Mouse (Mus musculus): ENCODE results near the gene Apoc1.

Gene Apoc1

DNA sequence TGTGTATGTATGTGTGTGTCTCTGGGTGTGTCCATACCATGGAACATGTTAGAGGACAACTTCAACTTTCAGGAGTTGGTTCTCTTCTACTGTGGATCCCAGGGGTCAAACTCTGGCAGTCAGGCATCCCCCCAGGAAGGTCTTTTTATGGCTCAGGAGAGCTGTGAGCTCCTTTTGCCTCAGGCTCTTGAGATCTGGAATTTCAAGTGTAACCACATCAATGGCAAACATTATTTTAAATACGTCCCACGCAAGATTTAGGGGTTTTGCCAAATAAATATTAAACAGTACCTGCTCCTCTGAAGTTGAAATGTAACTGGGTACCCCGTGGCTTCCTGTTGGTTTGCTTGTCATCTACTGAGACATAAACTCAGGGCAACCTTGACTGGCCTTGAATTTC, 9.5 kb downstream of the Apoc1 start:
- ChIA-PET CTCF (interaction anchor here in 2 of 4 experiments (0.6 to 2.2 kb wide), 3 partner anchors 14 to 545 kb away, joined by 5 to 11 read pairs (median 5); no protein-coding TSS in a partner anchor), POLR2A (interaction anchor here in 3 of 4 experiments (0.6 to 7.4 kb wide), 8 partner anchors 13 to 183 kb away, joined by 3 to 177 read pairs (median 4); partner anchors contain the start of genes Apoc1 (in 2 of the 3) and Apoe (in 2 of the 3))

DNA sequence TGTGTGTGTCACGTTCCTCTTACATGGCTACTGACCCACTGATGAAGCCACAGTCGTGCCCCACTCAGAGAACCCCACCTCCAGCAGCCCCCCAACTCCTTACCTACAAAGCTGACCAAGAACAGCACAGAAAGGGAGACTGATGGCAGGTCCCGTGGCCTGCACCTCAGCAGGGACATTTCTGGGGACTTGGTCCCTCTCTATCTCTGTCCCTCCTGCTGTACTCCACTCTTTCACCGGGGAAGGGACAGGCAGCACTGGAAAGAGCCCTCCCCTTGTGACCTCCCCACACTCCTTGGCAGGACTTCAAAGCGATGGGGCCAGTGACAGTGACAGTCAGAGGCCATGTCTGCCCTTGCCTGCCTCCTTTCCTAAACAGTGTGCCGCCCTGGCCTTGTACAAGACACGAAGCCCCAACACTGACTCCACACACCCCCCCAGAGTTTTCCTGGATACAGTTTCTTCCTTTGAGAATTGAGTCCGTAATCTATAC, 11.2 kb downstream of the Apoc1 start, which contains the start of the genes Gm44805 and Apoc4:
Gene Gm44805 (minus strand): TSS at position 222 of the 493 bp plus-strand sequence.
Gene Apoc4 (minus strand): TSS at position 278 of the 493 bp plus-strand sequence.
- CTCF ChIA-PET, result interaction anchor here in 2 of 4 experiments (1.6 to 2.3 kb wide), 3 partner anchors 12 to 20 kb away, joined by 7 to 11 read pairs (median 10); no protein-coding TSS in a partner anchor

DNA sequence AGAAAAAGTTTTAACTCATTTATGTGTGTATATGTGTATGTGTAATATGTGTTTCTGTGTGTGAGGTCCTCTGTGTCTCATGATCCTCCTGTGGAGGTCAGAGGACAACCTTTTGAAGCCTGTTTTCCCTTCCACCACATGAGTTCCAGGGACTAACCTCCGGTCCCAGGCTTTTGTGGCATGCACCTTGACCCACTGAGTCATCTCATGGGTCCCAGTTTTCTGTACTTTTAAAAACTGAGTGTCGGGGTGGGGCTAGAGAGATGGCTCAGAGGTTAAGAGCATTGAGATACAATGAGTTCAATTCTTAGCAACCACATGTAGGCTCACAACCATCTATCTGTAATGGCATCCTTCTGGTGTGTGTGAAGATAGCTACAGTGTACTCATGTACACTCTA, 11.8 kb downstream of the Apoc1 start:
- CTCF ChIA-PET, result interaction anchor here (0.6 to 2.3 kb wide), 6 partner anchors 11 to 135 kb away, joined by 3 to 11 read pairs (median 6); no protein-coding TSS in a partner anchor
- POLR2A ChIA-PET, result interaction anchor here (0.6 to 7.4 kb wide), 9 partner anchors 11 to 678 kb away, joined by 3 to 177 read pairs (median 7); partner anchors contain the start of genes Apoc1 (in 2 of the 4), Apoe (in 2 of the 4) and Tomm40 (in 1 of the 4)

More for the DNA sequence above, 11.2 kb downstream of the Apoc1 start, which contains the start of the genes Gm44805 and Apoc4:
- POLR2A ChIA-PET, result interaction anchor here in 3 of 4 experiments (0.5 to 7.4 kb wide), 11 partner anchors 12 to 678 kb away, joined by 3 to 177 read pairs (median 3); partner anchors contain the start of genes Apoc1 (in 2 of the 3), Apoe (in 2 of the 3) and Clptm1 (in 1 of the 3)

DNA sequence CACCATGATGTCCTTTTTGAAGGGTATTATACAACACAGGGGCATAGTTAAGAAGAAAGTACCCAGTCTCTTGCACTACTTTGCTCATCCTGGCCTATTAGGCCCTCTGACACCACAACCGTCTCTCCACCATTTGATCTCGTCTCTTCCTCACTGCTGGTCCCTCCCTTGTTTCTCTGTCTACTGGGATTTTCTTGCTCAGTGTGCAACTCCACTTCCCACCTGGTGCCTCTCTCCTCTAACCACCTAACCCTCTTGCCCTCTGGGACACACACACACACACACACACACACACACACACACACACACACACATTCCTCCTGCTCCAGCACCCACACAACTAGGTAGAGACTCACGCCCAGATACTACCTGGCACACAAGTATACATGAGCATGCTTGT, 13.6 kb downstream of the Apoc1 start:
- POLR2A ChIA-PET, result interaction anchor here in 2 of 4 experiments (0.7 to 7.4 kb wide), 8 partner anchors 10 to 264 kb away, joined by 3 to 177 read pairs (median 6); partner anchors contain the start of genes Apoc1 (in 2 of the 2) and Apoe (in 2 of the 2)
- CTCF ChIA-PET, result interaction anchor here in 3 of 4 experiments (0.6 to 2.3 kb wide), 6 partner anchors 10 to 63 kb away, joined by 3 to 10 read pairs (median 6); no protein-coding TSS in a partner anchor

DNA sequence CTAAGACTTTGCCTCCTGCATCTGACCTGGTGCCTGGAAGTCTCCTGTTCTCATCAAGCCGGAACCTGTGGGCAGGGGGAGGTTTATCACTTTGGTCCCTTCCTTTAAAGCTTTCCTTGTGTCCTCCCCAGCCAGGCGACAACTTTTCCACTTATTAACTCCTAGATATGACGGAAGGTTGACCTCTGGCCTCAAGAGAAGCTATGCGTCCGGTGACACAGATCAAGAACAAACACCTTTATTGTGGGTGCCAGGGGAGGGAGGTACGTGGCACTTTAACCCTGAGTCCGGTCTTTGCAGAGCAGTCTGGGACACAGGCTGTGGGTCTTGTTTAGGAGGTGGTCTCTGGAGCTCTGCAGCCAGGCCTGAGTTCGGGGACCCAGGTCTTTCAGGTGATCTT, 14.6 kb downstream of the Apoc1 start, which contains the start of gene Apoc2:
Gene Apoc2 (minus strand): TSS at position 70 of the 400 bp plus-strand sequence.
- ChIA-PET CTCF (interaction anchor here in 3 of 4 experiments (0.9 to 2.3 kb wide), 3 partner anchors 9 kb away, joined by 5 to 16 read pairs (median 13); no protein-coding TSS in a partner anchor), POLR2A (interaction anchor here in 3 of 4 experiments (0.6 to 3.0 kb wide), 10 partner anchors 9 to 63 kb away, joined by 3 to 29 read pairs (median 4); partner anchors contain the start of genes Apoe (in 1 of the 3) and Tomm40 (in 1 of the 3))

DNA sequence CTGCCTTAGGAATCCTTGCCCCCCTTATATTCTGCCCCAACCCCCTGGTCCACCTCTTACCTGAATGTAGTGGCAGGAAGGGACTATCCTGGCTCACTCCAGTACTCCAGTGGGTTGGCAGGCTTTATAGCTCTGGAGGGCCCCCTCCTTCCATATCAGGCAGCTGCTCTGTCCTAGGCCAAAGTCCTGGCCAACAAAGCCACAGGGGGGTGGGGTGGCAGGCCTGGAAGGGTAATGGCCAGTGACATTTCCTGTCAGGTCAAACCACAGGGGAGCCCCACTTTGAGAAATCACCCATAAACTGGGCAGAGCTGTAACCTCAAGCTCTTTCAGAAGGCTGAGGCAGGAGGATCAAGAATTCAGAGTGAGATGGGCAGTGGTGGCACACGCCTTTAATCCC, 15.8 kb downstream of the Apoc1 start:
- CTCF ChIA-PET, result interaction anchor here (0.6 to 2.3 kb wide), 5 partner anchors 7 to 465 kb away, joined by 3 to 16 read pairs (median 6); no protein-coding TSS in a partner anchor
- POLR2A ChIA-PET, result interaction anchor here in 3 of 4 experiments (0.9 to 5.0 kb wide), 12 partner anchors 7 to 65 kb away, joined by 3 to 39 read pairs (median 4); partner anchors contain the start of genes Apoe (in 2 of the 3) and Clptm1 (in 2 of the 3)

DNA sequence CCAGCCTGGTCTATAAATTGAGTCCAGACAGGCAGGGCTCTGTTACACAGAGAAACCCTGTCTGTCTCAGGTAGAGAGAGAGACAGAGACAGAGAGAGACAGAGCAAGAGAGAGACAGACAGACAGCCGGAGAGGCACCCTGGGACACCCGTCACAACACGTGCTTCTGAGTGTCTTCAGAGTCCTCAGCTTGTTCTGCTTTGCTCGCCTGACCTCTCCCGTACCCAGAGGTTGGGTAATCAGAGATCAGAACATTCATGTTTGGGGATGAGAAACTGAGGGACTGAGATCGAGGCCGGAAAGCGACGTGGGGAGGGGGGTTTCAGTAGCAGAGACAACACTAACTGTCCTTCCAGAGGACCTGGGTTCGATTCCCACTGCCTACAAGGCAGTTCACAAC, 16.6 kb downstream of the Apoc1 start:
- CTCF ChIA-PET, result no interaction called here
- POLR2A ChIA-PET, result interaction anchor here in 2 of 4 experiments (1.4 to 5.0 kb wide), 4 partner anchors 11 to 23 kb away, joined by 4 to 39 read pairs (median 16); partner anchors contain the start of genes Apoe (in 2 of the 2) and Clptm1 (in 1 of the 2)

DNA sequence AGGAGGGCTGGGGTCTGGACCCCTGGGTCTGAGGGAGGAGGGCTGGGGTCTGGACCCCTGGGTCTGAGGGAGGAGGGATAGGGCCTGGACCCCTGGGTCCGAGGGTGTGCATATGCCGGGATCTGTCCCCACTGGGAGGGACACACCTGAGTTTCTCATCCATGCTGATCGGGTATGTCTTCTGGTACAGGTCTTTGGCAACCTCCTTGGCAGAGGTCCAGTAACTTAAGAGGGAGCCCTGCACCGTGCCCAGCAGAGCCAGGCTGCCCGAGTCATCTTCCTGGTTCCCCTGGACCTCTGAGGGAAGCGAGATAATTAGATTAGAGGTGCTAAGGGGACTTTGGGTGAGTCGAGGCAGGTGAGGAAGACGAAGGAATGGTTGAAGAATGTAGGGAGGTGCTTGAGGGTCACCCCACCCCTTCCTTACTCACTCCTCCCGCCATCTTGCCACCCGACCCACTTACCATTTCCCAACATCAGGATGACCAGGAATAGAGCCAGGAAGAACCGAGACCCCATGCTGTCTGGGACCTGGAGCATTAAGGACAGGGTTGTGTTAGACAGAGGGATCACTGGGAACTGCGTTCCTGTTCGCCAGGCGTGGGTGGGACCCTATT, 19.3 kb downstream of the Apoc1 start:
- POLR2A ChIA-PET, result interaction anchor here in 3 of 4 experiments (0.7 to 5.0 kb wide), 7 partner anchors 12 to 247 kb away, joined by 4 to 39 read pairs (median 11); partner anchors contain the start of genes Apoe (in 2 of the 3) and Apoc1 (in 1 of the 3)
- CTCF ChIA-PET, result interaction anchor here in 1 of 4 experiments (0.6 to 0.7 kb wide), 2 partner anchors 196 to 580 kb away, joined by 3 to 6 read pairs; no protein-coding TSS in a partner anchor

DNA sequence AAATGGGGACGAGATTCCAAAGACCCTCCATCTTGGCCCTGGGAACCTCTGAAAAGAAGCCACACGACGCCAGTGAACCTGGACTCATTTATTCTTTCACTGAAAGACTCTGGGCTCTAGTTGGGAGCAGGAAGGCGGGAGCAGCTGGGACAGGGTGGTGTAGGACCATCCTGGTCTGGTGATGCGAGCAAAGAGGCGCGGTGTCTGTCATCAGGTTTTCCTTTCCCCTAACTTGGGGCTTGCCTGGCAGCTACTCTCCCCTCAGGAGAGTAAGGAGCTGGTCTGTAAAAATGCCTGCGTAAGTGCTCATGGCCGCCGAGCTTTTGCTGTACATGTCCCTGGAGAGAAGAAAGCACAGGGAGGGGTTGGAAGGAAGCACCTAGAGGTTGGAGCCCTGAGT, 20.9 kb downstream of the Apoc1 start:
- POLR2A ChIA-PET, result interaction anchor here in 2 of 4 experiments (0.6 to 10.9 kb wide), 13 partner anchors 9 to 257 kb away, joined by 3 to 314 read pairs (median 5); partner anchors contain the start of genes Apoe (in 2 of the 2), Tomm40 (in 2 of the 2) and Apoc1 (in 1 of the 2)
- CTCF ChIA-PET, result interaction anchor here in 1 of 4 experiments (0.9 kb wide), 1 partner anchor 44 kb away, joined by 3 read pairs; the partner anchor contains the start of gene Tomm40

DNA sequence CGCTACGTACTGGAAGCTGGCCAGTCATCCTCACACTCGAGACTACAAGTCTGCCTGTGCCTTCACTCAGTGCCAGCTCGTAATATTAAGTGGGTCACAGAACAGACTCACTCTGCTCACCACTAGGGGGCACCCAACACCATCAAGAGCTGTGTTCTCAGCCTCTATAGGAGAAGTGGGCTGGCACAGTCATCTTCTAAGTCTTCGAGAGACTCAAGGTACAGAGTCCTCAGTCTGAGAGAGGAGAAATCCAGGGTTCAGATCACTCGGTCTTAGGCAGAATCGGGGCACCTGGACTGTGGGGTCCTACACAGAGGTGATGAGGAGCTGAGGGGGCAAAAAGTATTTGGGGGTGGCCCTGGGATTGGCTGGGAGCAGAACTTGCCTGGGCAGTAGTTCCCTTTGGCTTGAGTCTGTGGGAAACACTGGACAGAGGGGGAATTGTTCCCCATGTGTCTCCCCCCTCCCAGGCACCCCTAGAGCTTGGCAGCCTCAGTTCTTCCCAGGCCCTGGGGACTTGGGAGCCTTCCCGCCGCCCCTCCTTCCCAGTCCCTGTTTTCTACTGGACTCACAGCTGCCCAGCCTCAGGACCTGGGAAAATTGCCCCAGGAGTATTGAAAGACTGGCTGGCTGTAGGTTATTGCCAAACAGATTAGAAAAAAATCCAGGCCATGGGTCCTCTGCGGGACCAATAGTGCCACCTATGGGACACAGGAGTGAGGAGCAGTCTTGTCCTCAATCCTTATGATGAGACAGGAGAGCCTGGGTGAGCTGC, 23.3 kb downstream of the Apoc1 start:
- ChIA-PET POLR2A (interaction anchor here (0.5 to 10.9 kb wide), 52 partner anchors 8 to 207 kb away, joined by 3 to 314 read pairs (median 4); partner anchors contain the start of genes Apoe (in 3 of the 4), Apoc1 (in 2 of the 4), Apoc4 (in 2 of the 4) and Gm44805 (in 2 of the 4)), CTCF (interaction anchor here (0.5 to 5.5 kb wide), 155 partner anchors 8 to 310 kb away, joined by 3 to 156 read pairs (median 4); partner anchors contain the start of genes Apoe (in 4 of the 4), Apoc1 (in 3 of the 4), Apoc2 (in 3 of the 4) and Tomm40 (in 3 of the 4))

DNA sequence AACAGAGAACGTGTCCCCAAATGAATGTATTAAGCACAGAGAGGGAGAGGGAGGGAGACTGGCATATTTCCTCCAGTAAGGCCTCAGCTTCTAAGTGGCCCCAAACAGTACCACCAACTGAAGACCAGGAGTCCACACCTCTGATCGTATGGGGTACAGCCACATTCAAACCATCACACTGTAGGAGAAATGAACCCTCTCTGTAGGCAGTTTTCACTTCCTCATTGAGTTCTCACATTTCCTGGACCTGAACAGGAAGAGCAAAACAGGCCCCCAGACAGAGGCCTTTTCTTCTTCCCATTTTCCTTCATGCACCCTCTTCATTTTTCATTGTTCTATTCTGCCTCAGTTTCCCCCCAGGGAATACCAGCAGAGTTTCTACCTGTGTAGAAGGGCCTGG, 25.0 kb downstream of the Apoc1 start:
- ChIA-PET CTCF (interaction anchor here (0.6 to 5.5 kb wide), 21 partner anchors 12 to 492 kb away, joined by 3 to 156 read pairs (median 3); partner anchors contain the start of genes Apoe (in 1 of the 4) and Tomm40 (in 1 of the 4)), POLR2A (interaction anchor here in 2 of 4 experiments (0.7 to 10.9 kb wide), 8 partner anchors 12 to 77 kb away, joined by 3 to 314 read pairs (median 12); partner anchors contain the start of genes Apoc1 (in 2 of the 2), Apoe (in 2 of the 2) and Tomm40 (in 2 of the 2))

DNA sequence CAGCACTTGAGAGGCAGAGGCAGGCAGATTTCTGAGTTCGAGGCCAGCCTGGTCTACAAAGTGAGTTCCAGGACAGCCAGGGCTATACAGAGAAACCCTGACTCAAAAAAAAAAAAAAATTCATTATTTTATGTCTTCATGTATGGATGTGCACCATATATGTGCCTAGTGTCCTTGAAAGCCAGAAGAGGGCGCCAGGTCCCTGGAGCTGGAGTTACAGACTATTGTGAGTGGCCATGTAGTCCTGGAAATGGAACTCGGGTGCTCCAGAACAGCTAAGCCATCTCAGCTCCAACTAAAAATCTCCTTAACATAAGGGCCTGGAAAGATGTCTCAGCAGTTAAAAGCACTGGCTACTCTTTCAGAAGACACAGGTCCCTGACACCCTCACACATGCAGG, 25.7 kb downstream of the Apoc1 start:
- ChIA-PET POLR2A (interaction anchor here in 3 of 4 experiments (0.6 to 10.9 kb wide), 14 partner anchors 12 to 131 kb away, joined by 3 to 314 read pairs (median 6); partner anchors contain the start of genes Apoc1 (in 2 of the 3), Apoe (in 2 of the 3) and Tomm40 (in 2 of the 3)), CTCF (interaction anchor here (0.6 to 5.5 kb wide), 25 partner anchors 13 to 491 kb away, joined by 3 to 156 read pairs (median 3); partner anchors contain the start of genes Apoe (in 2 of the 4) and Tomm40 (in 1 of the 4))

DNA sequence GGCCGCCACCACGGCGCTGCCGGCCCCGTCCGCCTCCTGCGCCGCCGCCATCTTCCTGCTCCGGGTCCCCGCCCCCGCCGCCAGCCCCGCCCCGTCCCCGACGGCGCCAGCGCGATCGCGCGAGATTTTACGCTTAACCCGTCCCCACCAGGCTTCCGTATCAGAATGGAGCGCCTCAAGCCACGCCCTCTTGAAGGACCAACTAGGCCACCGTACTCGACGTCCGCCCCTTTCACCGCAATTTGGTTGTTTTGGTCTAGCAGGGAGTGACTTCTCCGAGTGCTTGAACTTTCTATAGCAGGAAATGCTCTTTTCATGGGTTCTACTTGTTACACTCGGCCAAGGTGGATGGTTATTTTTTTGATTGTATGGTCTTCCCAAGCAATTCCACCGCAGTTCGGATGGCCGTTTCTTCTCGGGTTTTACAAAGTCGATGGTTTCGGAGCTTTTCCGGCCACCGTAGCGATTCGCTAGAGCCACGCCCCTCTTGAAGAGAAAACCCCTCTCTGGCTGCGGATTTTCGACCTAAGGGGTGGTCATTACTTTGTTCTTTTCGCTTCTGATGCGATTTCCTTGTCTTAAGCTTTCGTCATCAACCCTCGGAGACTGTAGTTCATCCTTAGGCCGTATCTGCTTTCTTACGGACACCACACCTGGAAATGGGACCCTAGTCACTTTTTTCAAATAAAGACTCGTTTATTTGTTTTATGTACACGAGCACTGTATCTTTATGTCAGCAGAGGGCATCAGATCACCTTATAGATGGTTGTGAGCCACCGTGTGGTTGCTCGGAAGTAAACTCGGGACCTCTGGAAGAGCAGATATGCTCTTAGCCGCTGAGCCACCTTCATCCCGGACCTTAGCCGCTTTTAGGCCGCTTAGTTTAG, 27.3 kb downstream of the Apoc1 start, which contains the start of gene Clptm1:
Gene Clptm1 (minus strand): TSS at position 79 of the 887 bp plus-strand sequence.
- CTCF ChIA-PET, result interaction anchor here (0.5 to 5.5 kb wide), 27 partner anchors 9 to 551 kb away, joined by 3 to 156 read pairs (median 3); partner anchors contain the start of genes Apoe (in 2 of the 4) and Tomm40 (in 1 of the 4)
- POLR2A ChIA-PET, result interaction anchor here in 3 of 4 experiments (0.6 to 10.9 kb wide), 46 partner anchors 9 to 191 kb away, joined by 3 to 314 read pairs (median 4); partner anchors contain the start of genes Apoe (in 3 of the 3), Apoc1 (in 2 of the 3), Tomm40 (in 2 of the 3) and Bcam (in 1 of the 3)

DNA sequence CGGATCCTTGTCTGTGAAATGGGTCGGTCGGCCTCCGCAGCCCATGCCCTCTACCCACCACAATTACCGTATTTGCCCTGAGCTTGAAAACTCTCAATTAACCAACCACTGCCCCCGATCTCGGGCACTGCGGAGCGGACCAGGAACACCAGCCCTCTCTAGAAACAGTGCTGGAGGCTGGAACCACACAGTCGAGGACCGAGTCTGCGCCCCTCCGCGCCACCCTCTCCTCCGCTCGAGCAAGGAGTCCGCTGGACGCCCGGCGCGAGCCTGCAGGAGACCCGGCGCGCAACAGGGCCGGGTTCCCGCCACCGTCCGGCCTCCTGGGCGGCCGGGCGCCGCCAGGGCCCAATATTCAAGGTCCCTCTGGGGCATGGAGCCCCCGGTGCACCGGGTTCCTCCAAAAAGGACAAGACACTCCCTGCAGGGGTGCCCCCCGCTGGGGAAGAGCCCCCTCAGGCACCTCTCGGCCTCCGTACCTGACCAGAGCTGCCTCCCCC, 28.0 kb downstream of the Apoc1 start:
- POLR2A ChIA-PET, result interaction anchor here in 3 of 4 experiments (0.6 to 10.9 kb wide), 48 partner anchors 9 to 191 kb away, joined by 3 to 314 read pairs (median 4); partner anchors contain the start of genes Apoe (in 3 of the 3), Apoc1 (in 2 of the 3), Relb (in 2 of the 3) and Tomm40 (in 2 of the 3)
- CTCF ChIA-PET, result interaction anchor here (0.6 to 5.5 kb wide), 23 partner anchors 8 to 265 kb away, joined by 3 to 156 read pairs (median 3); partner anchors contain the start of genes Apoe (in 2 of the 4) and Tomm40 (in 1 of the 4)
